Mouse (Mus musculus): ENCODE data around the gene Deaf1. TPM values are rescaled to one million over a fixed set of nuclear protein-coding genes. Genes with fewer than 3 reads are reported as not detected.
A peak's percentile ranks its signal among the peaks of the same experiment; 100 is the strongest.

Deaf1 gene
- total RNA-seq, 2 experiments from 2014 or later = 25.0 to 27.0 TPM

GRCm38 (mm10) chr7:141299175-141299574 lies 28.3 kb downstream of the Deaf1 start:
- no peak for DNase-seq
- intact Hi-C loops (cut with DNase I) = no loop called here

GRCm38 (mm10) chr7:141297926-141298650 lies 29.4 kb downstream of the Deaf1 start:
- intact Hi-C loops (cut with DNase I) = no loop called here
- no peak for DNase-seq

GRCm38 (mm10) chr7:141294479-141294878 lies 33.0 kb downstream of the Deaf1 start:
- intact Hi-C loops (cut with DNase I) = no loop called here

GRCm38 (mm10) chr7:141293852-141294471 lies 33.5 kb downstream of the Deaf1 start:
- intact Hi-C loops (cut with DNase I) = no loop called here
- peak; percentile 32 to 51 for DNase-seq

More at GRCm38 (mm10) chr7:141294479-141294878, 33.0 kb downstream of the Deaf1 start:
- DNase-seq = no peak

GRCm38 (mm10) chr7:141292583-141293388 lies 34.7 kb downstream of the Deaf1 start:
- DNase-seq = no peak
- intact Hi-C loops (cut with DNase I) = no loop called here

- DNase-seq = no peak
- intact Hi-C loops (cut with DNase I) = no loop called here
Measured at GRCm38 (mm10) chr7:141291921-141292582, 35.4 kb downstream of the Deaf1 start, which contains the start of gene Drd4. Drd4 (plus strand) TSS chr7:141292006.

GRCm38 (mm10) chr7:141288042-141288441 lies 39.4 kb downstream of the Deaf1 start:
- no peak for DNase-seq
- intact Hi-C loops (cut with DNase I) = no loop called here

- no peak for DNase-seq
- intact Hi-C loops (cut with DNase I) = no loop called here
Measured at GRCm38 (mm10) chr7:141282756-141283155, 44.7 kb downstream of the Deaf1 start.

GRCm38 (mm10) chr7:141281442-141281841 lies 46.0 kb downstream of the Deaf1 start:
- intact Hi-C loops (cut with DNase I) = no loop called here
- DNase-seq = no peak

GRCm38 (mm10) chr7:141278766-141279590 lies 48.5 kb downstream of the Deaf1 start, which contains the start of gene Sct:
Sct (minus strand) TSS chr7:141279133.
- intact Hi-C loops (cut with DNase I) = no loop called here
- no peak for DNase-seq

- intact Hi-C loops (cut with DNase I) = no loop called here
- no peak for DNase-seq
Measured at GRCm38 (mm10) chr7:141277701-141278678, 49.5 kb downstream of the Deaf1 start.

- DNase-seq = no peak
- intact Hi-C loops (cut with DNase I) = no loop called here
Measured at GRCm38 (mm10) chr7:141276546-141276945, 50.9 kb downstream of the Deaf1 start, which contains the start of gene Cdhr5. Cdhr5 (minus strand) TSS chr7:141276786.

- DNase-seq = no peak
- intact Hi-C loops (cut with DNase I) = no loop called here
Measured at GRCm38 (mm10) chr7:141275356-141275755, 52.1 kb downstream of the Deaf1 start.

GRCm38 (mm10) chr7:141270631-141271030 lies 56.9 kb downstream of the Deaf1 start:
- no peak for DNase-seq
- intact Hi-C loops (cut with DNase I) = no loop called here

- intact Hi-C loops (cut with DNase I) = no loop called here
- no peak for DNase-seq
Measured at GRCm38 (mm10) chr7:141269273-141269545, 58.3 kb downstream of the Deaf1 start.

GRCm38 (mm10) chr7:141268466-141269272 lies 58.8 kb downstream of the Deaf1 start:
- intact Hi-C loops (cut with DNase I) = no loop called here
- no peak for DNase-seq

- DNase-seq = peak; percentile 63 to 71
- intact Hi-C loops (cut with DNase I) = loop anchor here (1.0 kb wide), 1 partner anchor 97 kb away; no protein-coding TSS in a partner anchor
Measured at GRCm38 (mm10) chr7:141265739-141266561, 61.5 kb downstream of the Deaf1 start, which contains the start of gene Irf7. Irf7 (minus strand) TSS chr7:141266481.

All from heart, postnatal 10 days (tissue).